Mouse (Mus musculus) heart, adult 2 months (tissue): ENCODE data around the gene Phldb1. TPM values are rescaled to one million over a fixed set of nuclear protein-coding genes. Genes with fewer than 3 reads are reported as not detected.

Experiments used
- DNase-seq, 2 experiments: peaks; one replicate each; pipeline ENCODE4 v3.0.0; 2021
- H3K27ac ChIP-seq: fragments of 200-600 bp; 2 replicates; pipeline ENCODE4 v1.8.1; 2022
- H3K27me3 ChIP-seq: fragments of 200-500 bp; 2 replicates; pipeline ENCODE4 v1.6.1; 2012; ENCODE audit warnings: mild to moderate bottlenecking, low read length, inconsistent platforms, mixed read lengths; ENCODE audit not compliant: control insufficient read depth, insufficient read depth
- H3K36me3 ChIP-seq: fragments of 200-500 bp; 2 replicates; pipeline ENCODE4 v1.6.1; 2012; ENCODE audit warnings: low read length, inconsistent platforms; ENCODE audit not compliant: control insufficient read depth, insufficient read depth
- H3K4me1 ChIP-seq: fragments of 200-500 bp; 2 replicates; pipeline ENCODE4 v1.6.1; 2011; ENCODE audit warnings: low read length; ENCODE audit not compliant: control insufficient read depth, insufficient read depth
- H3K4me3 ChIP-seq: fragments of 200-600 bp; 2 replicates; pipeline ENCODE4 v1.8.1; 2022
- H3K79me2 ChIP-seq: fragments of 200-500 bp; replicated peaks from 2 replicates; pipeline ENCODE4 v1.6.1; 2012; ENCODE audit warnings: mild to moderate bottlenecking, inconsistent platforms, low read length, moderate library complexity, mixed read lengths; ENCODE audit not compliant: control insufficient read depth, insufficient read depth
- H3K9ac ChIP-seq: fragments of 200-500 bp; 2 replicates; pipeline ENCODE4 v1.6.1; 2012; ENCODE audit warnings: low read depth, mild to moderate bottlenecking, control low read depth, inconsistent platforms, low read length, mixed read lengths
- CTCF ChIP-seq: fragments of 200-600 bp; IDR thresholded peaks from 2 replicates; pipeline ENCODE4 v1.8.1; 2022; ENCODE audit warnings: antibody characterized with exemption, mild to moderate bottlenecking, moderate library complexity
- EP300 ChIP-seq: fragments of 200-500 bp; IDR thresholded peaks from 2 replicates; pipeline ENCODE4 v1.6.1; 2011; ENCODE audit warnings: low read depth, low read length, control low read depth; ENCODE audit not compliant: insufficient read depth
- POLR2A ChIP-seq: fragments of 200-500 bp; IDR thresholded peaks from 2 replicates; pipeline ENCODE4 v1.6.1; 2011; ENCODE audit warnings: mild to moderate bottlenecking, low read depth, low read length, control low read depth; ENCODE audit not compliant: insufficient read depth
- WGBS: fragments of 180-500 bp; shearing (Covaris S2); methylation state at CpG from one replicate; pipeline ENCODE4 v1.1.7; 2018; 5-methylcytosine and 5-hydroxymethylcytosine counted together
- intact Hi-C: fragments of 180-260 bp; cut with DNase I; formaldehyde crosslinking; loops from one replicate; pipeline ENCODE4 v1.15.1; 2025
- polyA plus RNA-seq: library from polyadenylated mRNA; depleted of rRNA; stranded (reverse); fragments of >200 nt; gene quantifications from 2 replicates; pipeline ENCODE4 v1.2.3, GENCODE M21; 2012
- total RNA-seq, 2 experiments: library from RNA; stranded (reverse); gene quantifications; 2 replicates each; pipeline ENCODE4 v1.2.3; 2021

Gene Phldb1
- total and polyA plus RNA-seq, 3 experiments, result 104 to 146 (median 108) TPM

GRCm38 (mm10) chr9:44767101-44768028, 32.4 kb upstream of the Phldb1 start, which contains the start of the genes Arcn1 and Ift46:
Gene Arcn1, minus strand, starts transcription at chr9:44767845.
Gene Ift46, plus strand, starts transcription at chr9:44767908.
- H3K36me3 ChIP-seq, result peaks cover 21% of the 10 kb centered on the region
- peaks cover 13% of the 10 kb centered on the region for H3K4me1 ChIP-seq
- 1% methylated on average over 82 of the region's 82 CpGs for WGBS
- H3K9ac ChIP-seq, result peak within 1 kb of the TSS; percentile 97
- peak within 1 kb of the TSS; percentile 98 for H3K27ac ChIP-seq
- intact Hi-C loops, result loop anchor here (2.0 to 5.0 kb wide), 2 partner anchors 35 to 110 kb away; no protein-coding TSS in a partner anchor
- H3K4me3 ChIP-seq, result peak within 1 kb of the TSS; percentile 99
- peaks cover 4% of the 10 kb centered on the region for H3K79me2 ChIP-seq
- no peaks in the 10 kb centered on the region for H3K27me3 ChIP-seq
- peak; percentile 89 to 91 for DNase-seq
- 0 out of 2 replicates have a peak, but pooled peaks have one; percentile 43 for TF ChIP-seq EP300
- no peak for TF ChIP-seq CTCF
- TF ChIP-seq POLR2A, result peak; percentile 83

DNA sequence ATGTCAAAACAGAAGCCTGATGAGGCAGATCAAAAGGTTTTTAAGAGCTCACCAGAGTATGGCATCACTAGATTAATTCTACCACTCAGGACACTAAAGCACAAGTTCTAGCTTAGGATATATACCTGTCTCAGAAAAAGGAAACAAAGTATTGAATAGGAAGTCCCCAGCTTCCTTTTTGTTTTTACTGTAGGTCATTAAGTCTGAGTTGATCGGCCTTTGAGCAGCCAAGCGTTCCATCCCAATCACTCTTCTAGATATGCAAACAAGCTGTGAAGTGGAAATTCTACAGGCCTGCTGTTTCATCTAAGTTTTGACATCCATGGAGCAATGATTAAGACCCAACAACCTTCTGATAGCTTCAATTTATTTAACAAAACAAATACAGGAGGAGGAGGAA, 25.9 kb upstream of the Phldb1 start:
- intact Hi-C loops, result no loop called here
- Histone ChIP-seq H3K27me3 (no peaks in the 10 kb centered on the region), H3K36me3 (peaks cover 45% of the 10 kb centered on the region), H3K4me1 (peaks cover 20% of the 10 kb centered on the region), H3K79me2 (peaks cover 6% of the 10 kb centered on the region), H3K27ac (no peak overlapping the region), H3K9ac (no peak overlapping the region), H3K4me3 (no peak overlapping the region)
- DNase-seq, result no peak
- WGBS, result 16% methylated on average over 2 of the region's 2 CpGs
- TF ChIP-seq EP300 (no peak), CTCF (no peak), POLR2A (no peak)

DNA sequence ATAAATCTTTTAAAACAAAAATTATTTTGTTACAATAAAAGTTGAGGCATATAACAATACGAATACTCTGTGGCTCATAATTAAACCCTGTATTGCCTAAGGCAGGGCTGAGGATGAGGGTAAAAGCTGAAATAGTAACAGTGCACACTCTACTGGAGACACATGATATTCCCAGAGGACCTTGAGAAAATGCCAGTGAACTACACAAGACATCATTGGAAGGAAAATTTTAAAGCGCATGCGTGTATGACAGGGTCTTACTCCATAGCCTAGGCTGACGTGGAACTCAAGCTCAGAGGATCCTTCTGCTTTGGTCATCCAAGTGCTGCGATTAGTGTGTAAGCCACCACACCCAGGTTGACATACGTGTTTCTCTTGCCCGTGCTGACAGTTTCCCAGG, 13.5 kb upstream of the Phldb1 start:
- H3K27ac ChIP-seq, result no peak overlapping the region
- H3K9ac ChIP-seq, result no peak overlapping the region
- no peak overlapping the region for H3K4me3 ChIP-seq
- H3K4me1 ChIP-seq, result no peaks in the 10 kb centered on the region; the same call in 1 of the 2 replicates
- 87% methylated on average over 7 of the region's 7 CpGs for WGBS
- H3K79me2 ChIP-seq, result peaks cover 3% of the 10 kb centered on the region; the same call in 1 of the 2 replicates
- H3K36me3 ChIP-seq, result peaks cover 4% of the 10 kb centered on the region
- intact Hi-C loops, result loop anchor here (5.0 kb wide), 1 partner anchor 41 kb away; no protein-coding TSS in a partner anchor
- no peak for DNase-seq
- no peaks in the 10 kb centered on the region for H3K27me3 ChIP-seq
- TF ChIP-seq POLR2A (no peak), CTCF (peak; percentile 65)

DNA sequence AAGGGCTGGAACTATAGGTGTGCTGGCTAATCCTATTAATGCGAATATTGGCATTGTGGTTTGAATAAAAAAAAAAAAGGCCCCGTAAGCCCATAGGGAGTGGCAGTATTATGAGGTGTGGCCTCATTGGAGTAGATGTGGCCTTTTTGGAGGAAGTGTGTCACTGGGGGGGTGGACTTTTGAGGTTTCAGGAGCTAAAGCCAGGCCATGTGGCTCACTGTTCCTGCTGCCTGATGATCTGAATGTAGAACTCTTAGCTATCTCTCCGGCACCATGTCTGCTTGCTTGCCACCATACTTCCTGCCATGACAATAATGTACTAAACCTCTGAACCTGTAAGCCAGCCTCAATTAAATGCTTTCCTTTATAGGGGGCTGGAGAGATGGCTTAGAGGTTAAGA, 12.3 kb upstream of the Phldb1 start:
- intact Hi-C loops, result loop anchor here (5.0 kb wide), 1 partner anchor 40 kb away; no protein-coding TSS in a partner anchor
- TF ChIP-seq POLR2A, result no peak
- TF ChIP-seq EP300, result no peak
- no peak for TF ChIP-seq CTCF
- WGBS, result 87% methylated on average over 3 of the region's 3 CpGs
- H3K9ac ChIP-seq, result no peak overlapping the region
- H3K4me1 ChIP-seq, result no peaks in the 10 kb centered on the region; the same call in 1 of the 2 replicates
- no peak for DNase-seq
- H3K27ac ChIP-seq, result no peak overlapping the region
- peaks cover 4% of the 10 kb centered on the region for H3K36me3 ChIP-seq
- H3K27me3 ChIP-seq, result no peaks in the 10 kb centered on the region
- H3K79me2 ChIP-seq, result peaks cover 3% of the 10 kb centered on the region; the same call in 1 of the 2 replicates
- no peak overlapping the region for H3K4me3 ChIP-seq

GRCm38 (mm10) chr9:44746666-44747065, 11.7 kb upstream of the Phldb1 start:
- no peak overlapping the region for H3K27ac ChIP-seq
- 0 out of 2 replicates have a peak, but pooled peaks cover 2% of the 10 kb centered on the region for H3K79me2 ChIP-seq
- TF ChIP-seq CTCF, result no peak
- TF ChIP-seq POLR2A, result no peak
- TF ChIP-seq EP300, result no peak
- 60% methylated on average over 3 of the region's 3 CpGs for WGBS
- H3K4me3 ChIP-seq, result no peak overlapping the region
- no peaks in the 10 kb centered on the region; the same call in 1 of the 2 replicates for H3K4me1 ChIP-seq
- no peak overlapping the region for H3K9ac ChIP-seq
- no peak for DNase-seq
- peaks cover 4% of the 10 kb centered on the region for H3K36me3 ChIP-seq
- H3K27me3 ChIP-seq, result no peaks in the 10 kb centered on the region
- intact Hi-C loops, result loop anchor here (5.0 kb wide), 1 partner anchor 39 kb away; no protein-coding TSS in a partner anchor

GRCm38 (mm10) chr9:44745371-44745770, 10.4 kb upstream of the Phldb1 start:
- 0 out of 2 replicates have a peak, but pooled peaks cover 2% of the 10 kb centered on the region for H3K79me2 ChIP-seq
- 78% methylated on average over 7 of the region's 7 CpGs for WGBS
- no peaks in the 10 kb centered on the region for H3K27me3 ChIP-seq
- peaks cover 4% of the 10 kb centered on the region for H3K36me3 ChIP-seq
- H3K4me1 ChIP-seq, result no peaks in the 10 kb centered on the region; the same call in 1 of the 2 replicates
- intact Hi-C loops, result loop anchor here (5.0 kb wide), 1 partner anchor 38 kb away; no protein-coding TSS in a partner anchor
- no peak for DNase-seq
- no peak overlapping the region for H3K9ac ChIP-seq
- TF ChIP-seq CTCF (no peak), POLR2A (no peak), EP300 (no peak)
- H3K4me3 ChIP-seq, result no peak overlapping the region
- no peak overlapping the region for H3K27ac ChIP-seq
